Mouse (Mus musculus) erythroblast, embryonic 14.5 days (primary cell): ENCODE results near the gene Ngfr. TPM values are rescaled to one million over a fixed set of nuclear protein-coding genes. Genes with fewer than 3 reads are reported as not detected.
A peak's percentile ranks its signal among the peaks of the same experiment; 100 is the strongest.

Experiments
- H3K27me3 ChIP-seq: 2 replicates; pipeline ENCODE4 v1.6.1; 2012; ENCODE audit warnings: inconsistent platforms; ENCODE audit not compliant: control insufficient read depth
- H3K36me3 ChIP-seq: 2 replicates; pipeline ENCODE4 v1.6.1; 2012; ENCODE audit warnings: mild to moderate bottlenecking, inconsistent platforms; ENCODE audit not compliant: control insufficient read depth
- H3K4me1 ChIP-seq: 2 replicates; pipeline ENCODE4 v1.6.1; 2012; ENCODE audit warnings: inconsistent platforms; ENCODE audit not compliant: control insufficient read depth
- H3K4me3 ChIP-seq: replicated peaks from 2 replicates; pipeline ENCODE3; 2012; ENCODE audit warnings: moderate library complexity, mild to moderate bottlenecking, inconsistent platforms
- H3K9me3 ChIP-seq: 2 replicates; pipeline ENCODE4 v1.6.1; 2012; ENCODE audit warnings: low read length, inconsistent platforms, mixed read lengths; ENCODE audit not compliant: control insufficient read depth
- GATA1 ChIP-seq: IDR thresholded peaks from 2 replicates; pipeline ENCODE4 v1.6.1; 2012; ENCODE audit warnings: low read length, inconsistent platforms, mixed read lengths
- TAL1 ChIP-seq: IDR thresholded peaks from 3 replicates; pipeline ENCODE4 v1.6.1; 2012; ENCODE audit warnings: low read length, inconsistent platforms, mixed read lengths
- polyA plus RNA-seq: library from polyadenylated mRNA; stranded (reverse); fragments of >175 nt; gene quantifications from 2 replicates; pipeline ENCODE4 v1.2.3, GENCODE M21; 2012

The Ngfr gene
- polyA plus RNA-seq, 1 experiment, result 0.02 TPM

GRCm38 (mm10) chr11:95538378-95539104 is 49.0 kb downstream of the Ngfr start:
- H3K27me3 ChIP-seq, result no peaks in the 10 kb centered on the region; the same call in 1 of the 2 replicates
- peaks cover 7% of the 10 kb centered on the region; the same call in 1 of the 2 replicates for H3K9me3 ChIP-seq
- no peaks in the 10 kb centered on the region for H3K4me1 ChIP-seq
- no peaks in the 10 kb centered on the region for H3K36me3 ChIP-seq
- TF ChIP-seq TAL1 (no peak), GATA1 (no peak)
- no peak overlapping the region for H3K4me3 ChIP-seq

GRCm38 (mm10) chr11:95533484-95534160 is 53.9 kb downstream of the Ngfr start:
- TF ChIP-seq GATA1 (no peak), TAL1 (no peak)
- Histone ChIP-seq H3K9me3 (peaks cover 7% of the 10 kb centered on the region; the same call in 1 of the 2 replicates), H3K36me3 (no peaks in the 10 kb centered on the region), H3K27me3 (no peaks in the 10 kb centered on the region), H3K4me3 (no peak overlapping the region), H3K4me1 (no peaks in the 10 kb centered on the region)

- Histone ChIP-seq H3K27me3 (no peaks in the 10 kb centered on the region), H3K36me3 (no peaks in the 10 kb centered on the region), H3K4me3 (no peak overlapping the region), H3K4me1 (no peaks in the 10 kb centered on the region), H3K9me3 (peaks cover 4% of the 10 kb centered on the region; the same call in 1 of the 2 replicates)
- TF ChIP-seq GATA1, result no peak
- no peak for TF ChIP-seq TAL1
These were observed 55.0 kb downstream of the Ngfr start for GRCm38 (mm10) chr11:95532353-95533072.

GRCm38 (mm10) chr11:95528231-95528630 is 59.3 kb downstream of the Ngfr start:
- peaks cover 2% of the 10 kb centered on the region; the same call in 1 of the 2 replicates for H3K27me3 ChIP-seq
- H3K9me3 ChIP-seq, result no peaks in the 10 kb centered on the region
- H3K4me1 ChIP-seq, result no peaks in the 10 kb centered on the region
- H3K36me3 ChIP-seq, result no peaks in the 10 kb centered on the region
- H3K4me3 ChIP-seq, result no peak overlapping the region
- TF ChIP-seq GATA1 (no peak), TAL1 (no peak)

GRCm38 (mm10) chr11:95527307-95527706 is 60.2 kb downstream of the Ngfr start:
- Histone ChIP-seq H3K4me1 (no peaks in the 10 kb centered on the region), H3K9me3 (no peaks in the 10 kb centered on the region), H3K36me3 (no peaks in the 10 kb centered on the region), H3K27me3 (peaks cover 4% of the 10 kb centered on the region; the same call in 1 of the 2 replicates), H3K4me3 (no peak overlapping the region)
- TF ChIP-seq TAL1 (no peak), GATA1 (no peak)

- Histone ChIP-seq H3K36me3 (no peaks in the 10 kb centered on the region), H3K9me3 (no peaks in the 10 kb centered on the region), H3K27me3 (peaks cover 31% of the 10 kb centered on the region), H3K4me1 (peaks cover 12% of the 10 kb centered on the region), H3K4me3 (no peak overlapping the region)
- TF ChIP-seq GATA1, result no peak
- no peak for TF ChIP-seq TAL1
These were observed 66.0 kb downstream of the Ngfr start for GRCm38 (mm10) chr11:95521563-95521962.

- Histone ChIP-seq H3K36me3 (no peaks in the 10 kb centered on the region), H3K9me3 (no peaks in the 10 kb centered on the region), H3K4me1 (peaks cover 12% of the 10 kb centered on the region), H3K4me3 (peak overlapping the region; percentile 43), H3K27me3 (peaks cover 41% of the 10 kb centered on the region)
- no peak for TF ChIP-seq GATA1
- TF ChIP-seq TAL1, result no peak
These were observed 67.0 kb downstream of the Ngfr start for GRCm38 (mm10) chr11:95520456-95521072.

- Histone ChIP-seq H3K4me3 (no peak overlapping the region), H3K9me3 (no peaks in the 10 kb centered on the region), H3K36me3 (no peaks in the 10 kb centered on the region), H3K4me1 (peaks cover 12% of the 10 kb centered on the region), H3K27me3 (peaks cover 45% of the 10 kb centered on the region)
- TF ChIP-seq TAL1 (no peak), GATA1 (no peak)
These were observed 67.5 kb downstream of the Ngfr start for GRCm38 (mm10) chr11:95519996-95520395.

GRCm38 (mm10) chr11:95519299-95519698 is 68.2 kb downstream of the Ngfr start:
- Histone ChIP-seq H3K9me3 (no peaks in the 10 kb centered on the region), H3K36me3 (no peaks in the 10 kb centered on the region), H3K4me1 (peaks cover 16% of the 10 kb centered on the region), H3K27me3 (peaks cover 52% of the 10 kb centered on the region), H3K4me3 (no peak overlapping the region)
- TF ChIP-seq TAL1 (no peak), GATA1 (no peak)

Other genes with a start within 250 kb of the Ngfr start
- gene Slc35b1, start 203.0 kb downstream of the Ngfr start, polyA plus RNA-seq, result 0.78 and 0.98 TPM in 2 replicates
- 2.4 and 3.0 TPM in 2 replicates for gene Spop, start 173.7 kb downstream of the Ngfr start, polyA plus RNA-seq
- not detected in 2 replicates for gene Nxph3, start 73.2 kb downstream of the Ngfr start, polyA plus RNA-seq
- 9.7 and 17.2 TPM in 2 replicates for gene Phb, start 79.2 kb upstream of the Ngfr start, polyA plus RNA-seq
- 1.5 TPM in 2 replicates for gene Zfp652, start 124.9 kb upstream of the Ngfr start, polyA plus RNA-seq
- not detected in 2 replicates for gene B130006D01Rik, start 135.9 kb upstream of the Ngfr start, polyA plus RNA-seq
- 161 and 210 TPM in 2 replicates for gene Phospho1, start 236.8 kb upstream of the Ngfr start, polyA plus RNA-seq
- 0.18 and 0.59 TPM in 2 replicates for gene Gngt2, start 249.5 kb upstream of the Ngfr start, polyA plus RNA-seq